Mouse (Mus musculus) MEL (cell line): ENCODE results near the gene Arpp21.

Source experiments
- CTCF ChIP-seq, 3 experiments: IDR thresholded peaks in 2 of 3; conservative IDR thresholded peaks in 1 of 3; 2 replicates each; pipeline ENCODE4 v1.5.1; 2011 to 2012; ENCODE audit warnings: low read length in 3 of 3, low read depth in 2 of 3, mild to moderate bottlenecking in 2 of 3, improper control_type of control experiment in 1 of 3, inconsistent platforms in 1 of 3, mixed read lengths in 1 of 3, moderate library complexity in 1 of 3; ENCODE audit not compliant: control insufficient read depth in 1 of 3, insufficient read depth in 1 of 3, poor library complexity in 1 of 3, severe bottlenecking in 1 of 3
- E2F4 ChIP-seq: IDR thresholded peaks from 2 replicates; pipeline ENCODE4 v1.6.1; 2011; ENCODE audit warnings: low read depth, low read length, improper control_type of control experiment, borderline replicate concordance
- NRF1 ChIP-seq: IDR thresholded peaks from 2 replicates; pipeline ENCODE4 v1.6.1; 2014; ENCODE audit warnings: low read depth, mild to moderate bottlenecking, inconsistent platforms, low read length, improper control_type of control experiment, moderate library complexity; ENCODE audit not compliant: poor library complexity, insufficient read depth, severe bottlenecking
- POLR2A ChIP-seq, 2 experiments: IDR thresholded peaks; 2 replicates each; pipeline ENCODE4 v1.6.1; 2011 to 2012; ENCODE audit warnings: low read length in 2 of 2, mild to moderate bottlenecking in 2 of 2, control low read depth in 1 of 2, improper control_type of control experiment in 1 of 2, low read depth in 1 of 2, moderate library complexity in 1 of 2; ENCODE audit not compliant: control insufficient read depth in 1 of 2, insufficient read depth in 1 of 2, poor library complexity in 1 of 2
- RAD21 ChIP-seq: IDR thresholded peaks from 2 replicates; pipeline ENCODE4 v1.6.1; 2011; ENCODE audit warnings: mild to moderate bottlenecking, low read depth, low read length, improper control_type of control experiment
- SIN3A ChIP-seq: IDR thresholded peaks from 2 replicates; pipeline ENCODE4 v1.6.1; 2012; ENCODE audit warnings: low read length, improper control_type of control experiment, inconsistent platforms
- UBTF ChIP-seq: IDR thresholded peaks from 2 replicates; pipeline ENCODE4 v1.6.1; 2012; ENCODE audit warnings: low read depth, mild to moderate bottlenecking, inconsistent platforms, low read length, improper control_type of control experiment, moderate library complexity, borderline replicate concordance; ENCODE audit not compliant: insufficient read depth

- TF ChIP-seq RAD21 = no peak
- no peak for TF ChIP-seq CTCF (IDR thresholded peaks at IDR 0.05 in 2 of 3, conservative IDR thresholded peaks at IDR 0.05 in 1 of 3; ENCODE audit: control insufficient read depth in 1 of 3, insufficient read depth in 1 of 3, low read depth in 2 of 3, low read length in 3 of 3, poor library complexity in 1 of 3, severe bottlenecking in 1 of 3)
- no peak for TF ChIP-seq E2F4
- TF ChIP-seq UBTF = no peak
- TF ChIP-seq POLR2A (IDR thresholded peaks at IDR 0.05; ENCODE audit: control insufficient read depth in 1 of 2, insufficient read depth in 1 of 2, low read depth in 1 of 2, low read length in 2 of 2, poor library complexity in 1 of 2) = no peak
- TF ChIP-seq SIN3A = no peak
- no peak for TF ChIP-seq NRF1
Observed at GRCm38 (mm10) chr9:112230716-112231361, 4.9 kb downstream of the Arpp21 start.
